8 mouse cellular contexts compared by ENCODE assay signal in the genomic region with DNA sequence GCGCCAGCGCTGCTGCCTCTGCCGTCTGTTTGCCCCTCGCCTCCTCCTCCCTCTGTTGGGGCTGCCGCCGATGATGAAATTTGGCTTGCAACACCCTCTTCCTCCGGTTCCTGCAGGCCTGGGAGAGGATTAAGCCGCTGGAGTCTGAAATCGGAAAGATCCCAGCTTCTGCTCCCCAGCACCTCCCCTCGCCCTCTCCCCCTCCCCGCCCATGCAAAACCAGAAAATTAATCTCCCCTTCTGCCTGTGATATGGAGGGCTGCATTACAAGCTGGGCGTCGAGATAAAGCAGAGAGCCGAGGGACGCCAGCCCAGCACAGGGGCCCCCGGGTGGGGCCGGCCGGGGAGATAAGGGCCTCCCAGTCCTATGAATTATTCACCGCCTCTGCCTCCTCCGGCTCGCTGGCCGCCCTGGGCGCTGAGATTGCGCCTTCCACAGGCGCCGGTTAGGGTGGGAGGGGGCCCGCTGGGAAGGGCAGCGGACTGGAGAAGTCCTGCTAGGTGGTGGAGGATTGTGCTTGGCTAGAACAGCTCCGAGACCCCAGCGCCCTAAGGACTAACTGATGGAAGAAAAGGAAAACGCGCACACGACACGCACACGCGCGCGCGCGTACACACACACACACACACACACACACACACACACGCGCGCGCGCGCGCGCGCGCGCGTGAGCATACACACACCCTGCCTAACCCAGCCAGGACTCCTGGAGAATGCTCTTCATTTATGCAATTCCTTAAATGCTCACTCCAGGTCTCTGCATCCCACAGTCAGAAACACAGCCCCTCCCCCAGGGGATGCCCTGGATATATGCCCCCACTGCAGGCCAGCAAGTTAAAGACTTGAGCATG. TPM values are rescaled to one million over a fixed set of nuclear protein-coding genes. Genes with fewer than 3 reads are reported as not detected.
DNase-seq lines count a peak whose midpoint lies in the region; ATAC-seq and TF ChIP-seq lines count a peak whose summit lies in the region.

No protein-coding gene starts in this region.

- no peaks in the 10 kb centered on the region for H3K9me3 ChIP-seq in intestine, postnatal 0 days (ENCODE audit: control insufficient read depth)
- H3K9me3 ChIP-seq in midbrain, embryonic 16.5 days (replicated peaks; ENCODE audit: control insufficient read depth, low read length, poor library complexity, severe bottlenecking), result no peaks in the 10 kb centered on the region

- ATAC-seq in intestine, postnatal 0 days, result peak; percentile 81
- peak; percentile 85 for ATAC-seq in midbrain, embryonic 16.5 days

- no peaks in the 10 kb centered on the region for H3K79me2 ChIP-seq in liver, adult 2 months (ENCODE audit: control insufficient read depth, insufficient read depth, low read length)

- H3K27me3 ChIP-seq in intestine, postnatal 0 days (replicated peaks; ENCODE audit: control insufficient read depth, insufficient read depth, low read length), result peaks cover 30% of the 10 kb centered on the region
- peaks cover 3% of the 10 kb centered on the region; the same call in 1 of the 2 replicates for H3K27me3 ChIP-seq in liver, adult 2 months (ENCODE audit: control insufficient read depth, insufficient read depth, low read length)
- no peaks in the 10 kb centered on the region for H3K27me3 ChIP-seq in midbrain, embryonic 16.5 days (ENCODE audit: control insufficient read depth, insufficient read depth, low read depth, low read length)

- H3K27ac ChIP-seq in intestine, postnatal 0 days (ENCODE audit: low read depth, low read length), result no peak overlapping the region
- no peak overlapping the region for H3K27ac ChIP-seq in liver, adult 2 months (replicated peaks; ENCODE audit: insufficient read depth, low read depth, low read length)
- peak overlapping the region; percentile 59 for H3K27ac ChIP-seq in midbrain, embryonic 16.5 days (ENCODE audit: low read length)

- DNase-seq in 3T3-L1 (ENCODE audit: low read depth, low spot score), result peak; percentile 82
- peak; percentile 84 for DNase-seq in adipocyte (ENCODE audit: low spot score)
- peak; percentile 67 for DNase-seq in embryo, embryonic 10 days (ENCODE audit: low spot score)
- peak; percentile 42 for DNase-seq in gastrocnemius, postnatal 25 days
- no peak for DNase-seq in liver, adult 2 months (ENCODE audit: extremely low read depth, low read depth, low spot score)
- peak; percentile 51 for DNase-seq in testis, postnatal 10 days (ENCODE audit: low spot score)

- peaks cover 3% of the 10 kb centered on the region for H3K4me1 ChIP-seq in intestine, postnatal 0 days (replicated peaks; ENCODE audit: control insufficient read depth, insufficient read depth, low read length)
- H3K4me1 ChIP-seq in liver, adult 2 months (ENCODE audit: control insufficient read depth, insufficient read depth, low read length), result no peaks in the 10 kb centered on the region
- peaks cover 34% of the 10 kb centered on the region for H3K4me1 ChIP-seq in midbrain, embryonic 16.5 days (ENCODE audit: control insufficient read depth, insufficient read depth, low read length)

- H3K36me3 ChIP-seq in intestine, postnatal 0 days (ENCODE audit: control insufficient read depth, insufficient read depth), result no peaks in the 10 kb centered on the region
- H3K36me3 ChIP-seq in liver, adult 2 months (ENCODE audit: control insufficient read depth, insufficient read depth, low read length), result no peaks in the 10 kb centered on the region
- H3K36me3 ChIP-seq in midbrain, embryonic 16.5 days (ENCODE audit: control insufficient read depth, insufficient read depth, low read length), result no peaks in the 10 kb centered on the region

- TF ChIP-seq CTCF in intestine, postnatal 0 days (IDR thresholded peaks at IDR 0.05; ENCODE audit: low read depth), result 0 out of 2 replicates have a peak, but pooled peaks have one; percentile 7
- no peak for TF ChIP-seq CTCF in liver, adult 2 months (IDR thresholded peaks at IDR 0.05; ENCODE audit: low read depth, low read length)

- peak overlapping the region; percentile 38 for H3K4me3 ChIP-seq in intestine, postnatal 0 days (ENCODE audit: low read depth, low read length)
- H3K4me3 ChIP-seq in liver, adult 2 months (ENCODE audit: insufficient read depth, low read depth, low read length), result peak overlapping the region; percentile 10; the same call in 1 of the 2 replicates
- peak overlapping the region; percentile 37 for H3K4me3 ChIP-seq in midbrain, embryonic 16.5 days (ENCODE audit: low read depth, low read length)

- TF ChIP-seq POLR2A in liver, adult 2 months (IDR thresholded peaks at IDR 0.05; ENCODE audit: extremely low read depth, insufficient read depth, low read length), result no peak

- H3K9ac ChIP-seq in intestine, postnatal 0 days (ENCODE audit: low read depth, low read length), result peak overlapping the region; percentile 17; the same call in 1 of the 2 replicates
- no peak overlapping the region for H3K9ac ChIP-seq in liver, adult 2 months (ENCODE audit: low read depth, low read length)
- peak overlapping the region; percentile 63 for H3K9ac ChIP-seq in midbrain, embryonic 16.5 days (ENCODE audit: low read depth, low read length)

- peak overlapping the region; percentile 78 for H3K4me2 ChIP-seq in intestine, postnatal 0 days (replicated peaks; ENCODE audit: low read depth)
- H3K4me2 ChIP-seq in midbrain, embryonic 16.5 days (ENCODE audit: low read length), result peak overlapping the region; percentile 66

- WGBS in intestine, postnatal 0 days, result under 1% methylated on average over 51 of the region's 52 CpGs
- WGBS in liver, adult 2 months, result 3% methylated on average over 51 of the region's 52 CpGs
- WGBS in midbrain, embryonic 16.5 days, result under 1% methylated on average over 52 of the region's 52 CpGs

RNA-seq across cellular contexts. Expression of a gene that starts 5.3 kb away (rescaled TPM):
- total RNA-seq in gastrocnemius, postnatal 25 days (2021), result under 1 TPM; 0.08 to 0.61 TPM
- 1.4 and 2.1 TPM in 2 replicates for polyA plus RNA-seq in intestine, postnatal 0 days (2015; fragmentation: Nextera tagmentation; extraction: Ambion mirVana)
- not detected in 2 replicates for total RNA-seq in liver, adult 2 months (2014; rRNA removed)
- polyA plus RNA-seq in liver, adult 2 months (2012; rRNA removed), result 0.16 TPM in 1 of 2 replicates, not detected in the other
- polyA plus RNA-seq in midbrain, embryonic 16.5 days (2015; fragmentation: Nextera tagmentation; extraction: Ambion mirVana), result 47.9 and 53.9 TPM in 2 replicates

RNA-seq across cellular contexts. Expression of a gene that starts 13.4 kb away (rescaled TPM):
- total RNA-seq in gastrocnemius, postnatal 25 days (2021), result 1 to 10 TPM; 1.3 to 2.1 TPM
- 23.2 and 25.7 TPM in 2 replicates for polyA plus RNA-seq in intestine, postnatal 0 days (2015; fragmentation: Nextera tagmentation; extraction: Ambion mirVana)
- 0.92 and 1.4 TPM in 2 replicates for total RNA-seq in liver, adult 2 months (2014; rRNA removed)
- polyA plus RNA-seq in liver, adult 2 months (2012; rRNA removed), result 0.32 and 0.56 TPM in 2 replicates
- 39.0 and 48.9 TPM in 2 replicates for polyA plus RNA-seq in midbrain, embryonic 16.5 days (2015; fragmentation: Nextera tagmentation; extraction: Ambion mirVana)

RNA-seq across cellular contexts. Expression of a gene that starts 37.1 kb away (rescaled TPM):
- 1 to 10 TPM; 4.6 to 5.9 TPM for total RNA-seq in gastrocnemius, postnatal 25 days (2021)
- polyA plus RNA-seq in intestine, postnatal 0 days (2015; fragmentation: Nextera tagmentation; extraction: Ambion mirVana), result 13.2 and 13.3 TPM in 2 replicates
- 2.0 and 3.1 TPM in 2 replicates for total RNA-seq in liver, adult 2 months (2014; rRNA removed)
- 8.5 and 9.3 TPM in 2 replicates for polyA plus RNA-seq in liver, adult 2 months (2012; rRNA removed)
- polyA plus RNA-seq in midbrain, embryonic 16.5 days (2015; fragmentation: Nextera tagmentation; extraction: Ambion mirVana), result 86.0 and 110 TPM in 2 replicates

RNA-seq across cellular contexts. Expression of a gene that starts 40.5 kb away (rescaled TPM):
- 1 to 10 TPM in 1 of 2 experiments, not detected in 1; 1.6 TPM for total RNA-seq in gastrocnemius, postnatal 25 days (2021)
- 1.2 and 3.0 TPM in 2 replicates for polyA plus RNA-seq in intestine, postnatal 0 days (2015; fragmentation: Nextera tagmentation; extraction: Ambion mirVana)
- total RNA-seq in liver, adult 2 months (2014; rRNA removed), result not detected in 2 replicates
- 1.4 TPM in 1 of 2 replicates, not detected in the other for polyA plus RNA-seq in liver, adult 2 months (2012; rRNA removed)
- not detected in 2 replicates for polyA plus RNA-seq in midbrain, embryonic 16.5 days (2015; fragmentation: Nextera tagmentation; extraction: Ambion mirVana)

RNA-seq across cellular contexts. Expression of a gene that starts 52.5 kb away (rescaled TPM):
- 100 to 1,000 TPM; 415 to 536 TPM for total RNA-seq in gastrocnemius, postnatal 25 days (2021)
- polyA plus RNA-seq in intestine, postnatal 0 days (2015; fragmentation: Nextera tagmentation; extraction: Ambion mirVana), result 124 and 136 TPM in 2 replicates
- total RNA-seq in liver, adult 2 months (2014; rRNA removed), result 147 and 151 TPM in 2 replicates
- 233 and 311 TPM in 2 replicates for polyA plus RNA-seq in liver, adult 2 months (2012; rRNA removed)
- 1.4 and 1.7 TPM in 2 replicates for polyA plus RNA-seq in midbrain, embryonic 16.5 days (2015; fragmentation: Nextera tagmentation; extraction: Ambion mirVana)

Comparison
In these comparisons a context has a peak if more than half of its experiments do, and no peak if none do; other contexts are left out.
1. RNA of a gene that starts 5.3 kb away (polyA plus RNA-seq): 47.9 to 53.9 TPM in midbrain, embryonic 16.5 days; 1.4 to 2.1 TPM in intestine, postnatal 0 days and 0.16 TPM in liver, adult 2 months; every median in the first group is over 10 times any median in the second.
2. RNA of a gene that starts 13.4 kb away (polyA plus RNA-seq): 39.0 to 48.9 TPM in midbrain, embryonic 16.5 days and 23.2 to 25.7 TPM in intestine, postnatal 0 days; 0.32 to 0.56 TPM in liver, adult 2 months; every median in the first group is over 10 times any median in the second.
3. Peak in every context shown above with its lines, with median percentiles within 50 percentile points of each other: H3K4me3 ChIP-seq.